Mouse (Mus musculus) CH12.LX (cell line): Measurements from ENCODE around the gene Itsn1. TPM values are rescaled to one million over a fixed set of nuclear protein-coding genes. Genes with fewer than 3 reads are reported as not detected.
A peak's percentile ranks its signal among the peaks of the same experiment; 100 is the strongest.

Experiments
- DNase-seq: peaks from one replicate; pipeline ENCODE4 v3.0.0-alpha.2; 2013; ENCODE audit errors: extremely low read depth
- H3K27ac ChIP-seq: 2 replicates; pipeline ENCODE4 v1.5.1; 2012; ENCODE audit warnings: low read depth, mild to moderate bottlenecking, control low read depth, moderate library complexity; ENCODE audit not compliant: insufficient read depth
- H3K27me3 ChIP-seq: replicated peaks from 2 replicates; pipeline ENCODE3; 2012; ENCODE audit warnings: inconsistent platforms
- H3K36me3 ChIP-seq, 2 experiments: replicated peaks in 1 of 2; 2 replicates each; pipeline versions ENCODE3 to v1.6.1; 2012; ENCODE audit warnings: inconsistent platforms in 1 of 2, low read length in 1 of 2, mild to moderate bottlenecking in 1 of 2, mixed read lengths in 1 of 2, moderate library complexity in 1 of 2; ENCODE audit not compliant: control insufficient read depth in 1 of 2, insufficient read depth in 1 of 2
- H3K4me1 ChIP-seq, 2 experiments: 2 replicates each; pipeline ENCODE4 v1.6.1; 2012; ENCODE audit warnings: inconsistent platforms in 1 of 2, moderate library complexity in 1 of 2; ENCODE audit not compliant: insufficient read depth in 2 of 2, control insufficient read depth in 1 of 2
- H3K4me2 ChIP-seq: 2 replicates; pipeline ENCODE4 v1.6.1; 2012; ENCODE audit warnings: low read depth, mild to moderate bottlenecking, control low read depth; ENCODE audit not compliant: poor library complexity, insufficient read depth, severe bottlenecking
- H3K4me3 ChIP-seq, 3 experiments: fragments of 150-350 bp in 1 of 3; sonication (generic) in 1 of 3; replicated peaks in 1 of 3; 2 replicates each; pipeline versions ENCODE3 to v1.5.1; 2011 to 2012; ENCODE audit warnings: low read depth in 2 of 3, low read length in 2 of 3, mild to moderate bottlenecking in 2 of 3, moderate library complexity in 2 of 3, control low read depth in 1 of 3, improper control_type of control experiment in 1 of 3, inconsistent platforms in 1 of 3, mixed read lengths in 1 of 3; ENCODE audit not compliant: poor library complexity in 1 of 3
- H3K79me2 ChIP-seq: replicated peaks from 2 replicates; pipeline ENCODE4 v1.6.1; 2012; ENCODE audit warnings: mild to moderate bottlenecking, moderate library complexity; ENCODE audit not compliant: control insufficient read depth, poor library complexity, insufficient read depth, severe bottlenecking; ENCODE audit errors: extremely low read depth
- H3K9ac ChIP-seq: 2 replicates; pipeline ENCODE4 v1.6.1; 2012; ENCODE audit warnings: low read depth, mild to moderate bottlenecking, control low read depth, moderate library complexity; ENCODE audit not compliant: insufficient read depth
- H3K9me3 ChIP-seq: replicated peaks from 2 replicates; pipeline ENCODE3; 2012; ENCODE audit warnings: low read length, inconsistent platforms, mixed read lengths
- BHLHE40 ChIP-seq: IDR thresholded peaks from 2 replicates; pipeline ENCODE4 v1.6.1; 2011; ENCODE audit warnings: mild to moderate bottlenecking, low read depth, low read length, improper control_type of control experiment
- CHD1 ChIP-seq: IDR thresholded peaks from 2 replicates; pipeline ENCODE4 v1.6.1; 2012; ENCODE audit warnings: low read depth, low read length, improper control_type of control experiment, inconsistent platforms
- CHD2 ChIP-seq: IDR thresholded peaks from 2 replicates; pipeline ENCODE4 v1.6.1; 2011; ENCODE audit warnings: low read length, improper control_type of control experiment
- CTCF ChIP-seq, 2 experiments: IDR thresholded peaks in 1 of 2; conservative IDR thresholded peaks in 1 of 2; 2 replicates each; pipeline ENCODE4 v1.5.1; 2011 to 2012; ENCODE audit warnings: low read depth in 2 of 2, low read length in 2 of 2, improper control_type of control experiment in 1 of 2, inconsistent platforms in 1 of 2, mild to moderate bottlenecking in 1 of 2, moderate library complexity in 1 of 2
- E2F4 ChIP-seq: IDR thresholded peaks from 2 replicates; pipeline ENCODE4 v1.6.1; 2011; ENCODE audit warnings: low read depth, low read length, improper control_type of control experiment; ENCODE audit not compliant: insufficient replicate concordance
- ELF1 ChIP-seq: IDR thresholded peaks from 2 replicates; pipeline ENCODE4 v1.6.1; 2014; ENCODE audit warnings: low read depth, mild to moderate bottlenecking, inconsistent platforms, low read length, improper control_type of control experiment
- EP300 ChIP-seq: IDR thresholded peaks from 2 replicates; pipeline ENCODE4 v1.6.1; 2011; ENCODE audit warnings: low read length, improper control_type of control experiment
- ETS1 ChIP-seq: conservative IDR thresholded peaks from 2 replicates; pipeline ENCODE4 v1.6.1; 2012; ENCODE audit warnings: low read depth, mild to moderate bottlenecking, inconsistent platforms, low read length, improper control_type of control experiment, moderate library complexity
- GABPA ChIP-seq: IDR thresholded peaks from 2 replicates; pipeline ENCODE4 v1.6.1; 2012; ENCODE audit warnings: low read depth, low read length, improper control_type of control experiment, inconsistent platforms; ENCODE audit not compliant: insufficient replicate concordance
- HCFC1 ChIP-seq: IDR thresholded peaks from 2 replicates; pipeline ENCODE4 v1.6.1; 2012; ENCODE audit warnings: low read depth, mild to moderate bottlenecking, inconsistent platforms, low read length, improper control_type of control experiment
- IRF4 ChIP-seq: IDR thresholded peaks from 2 replicates; pipeline ENCODE4 v1.6.1; 2014; ENCODE audit warnings: low read depth, mild to moderate bottlenecking, inconsistent platforms, low read length, improper control_type of control experiment
- JUN ChIP-seq: IDR thresholded peaks from 2 replicates; pipeline ENCODE4 v1.6.1; 2011; ENCODE audit warnings: low read depth, mild to moderate bottlenecking, low read length, improper control_type of control experiment, moderate library complexity; ENCODE audit not compliant: insufficient read depth
- JUND ChIP-seq: conservative IDR thresholded peaks from 2 replicates; pipeline ENCODE4 v1.6.1; 2011; ENCODE audit warnings: low read depth, low read length, improper control_type of control experiment
- KAT2A ChIP-seq: IDR thresholded peaks from 2 replicates; pipeline ENCODE4 v1.6.1; 2012; ENCODE audit warnings: low read length, improper control_type of control experiment, inconsistent platforms; ENCODE audit not compliant: insufficient replicate concordance
- MAFK ChIP-seq: IDR thresholded peaks from 2 replicates; pipeline ENCODE4 v1.6.1; 2011; ENCODE audit warnings: low read length, improper control_type of control experiment; ENCODE audit not compliant: insufficient replicate concordance
- MAX ChIP-seq: IDR thresholded peaks from 2 replicates; pipeline ENCODE4 v1.6.1; 2011; ENCODE audit warnings: low read length, improper control_type of control experiment
- MAZ ChIP-seq: IDR thresholded peaks from 2 replicates; pipeline ENCODE4 v1.6.1; 2012; ENCODE audit warnings: low read depth, mild to moderate bottlenecking, inconsistent platforms, low read length, improper control_type of control experiment, moderate library complexity
- MEF2A ChIP-seq: IDR thresholded peaks from 2 replicates; pipeline ENCODE4 v1.6.1; 2014; ENCODE audit warnings: low read depth, mild to moderate bottlenecking, inconsistent platforms, low read length, improper control_type of control experiment, borderline replicate concordance
- MXI1 ChIP-seq: IDR thresholded peaks from 2 replicates; pipeline ENCODE4 v1.6.1; 2011; ENCODE audit warnings: mild to moderate bottlenecking, low read depth, low read length, improper control_type of control experiment
- MYC ChIP-seq: IDR thresholded peaks from 2 replicates; pipeline ENCODE4 v1.6.1; 2011; ENCODE audit warnings: low read depth, mild to moderate bottlenecking, improper control_type of control experiment, low read length
- NELFE ChIP-seq: IDR thresholded peaks from 2 replicates; pipeline ENCODE4 v1.6.1; 2011; ENCODE audit warnings: low read depth, low read length, improper control_type of control experiment
- NRF1 ChIP-seq: IDR thresholded peaks from 2 replicates; pipeline ENCODE4 v1.6.1; 2014; ENCODE audit warnings: low read depth, mild to moderate bottlenecking, inconsistent platforms, low read length, improper control_type of control experiment, moderate library complexity
- PAX5 ChIP-seq: IDR thresholded peaks from 2 replicates; pipeline ENCODE4 v1.6.1; 2012; ENCODE audit warnings: low read length, inconsistent platforms, mixed read lengths
- POLR2A ChIP-seq: IDR thresholded peaks from 2 replicates; pipeline ENCODE4 v1.6.1; 2011; ENCODE audit warnings: low read depth, mild to moderate bottlenecking, improper control_type of control experiment, low read length
- POLR2AphosphoS2 ChIP-seq: IDR thresholded peaks from 2 replicates; pipeline ENCODE4 v1.6.1; 2011; ENCODE audit warnings: low read depth, low read length, improper control_type of control experiment
- RAD21 ChIP-seq: IDR thresholded peaks from 2 replicates; pipeline ENCODE4 v1.6.1; 2011; ENCODE audit warnings: low read depth, mild to moderate bottlenecking, low read length, improper control_type of control experiment, moderate library complexity
- RCOR1 ChIP-seq: conservative IDR thresholded peaks from 2 replicates; pipeline ENCODE4 v1.6.1; 2012; ENCODE audit warnings: low read depth, mild to moderate bottlenecking, inconsistent platforms, low read length, improper control_type of control experiment
- SIN3A ChIP-seq: IDR thresholded peaks from 2 replicates; pipeline ENCODE4 v1.6.1; 2012; ENCODE audit warnings: low read length, improper control_type of control experiment, inconsistent platforms
- SMC3 ChIP-seq: IDR thresholded peaks from 2 replicates; pipeline ENCODE4 v1.6.1; 2011; ENCODE audit warnings: low read depth, low read length, improper control_type of control experiment
- TBP ChIP-seq: conservative IDR thresholded peaks from 2 replicates; pipeline ENCODE4 v1.6.1; 2011; ENCODE audit warnings: low read depth, low read length, improper control_type of control experiment
- TCF12 ChIP-seq: IDR thresholded peaks from 2 replicates; pipeline ENCODE4 v1.6.1; 2014; ENCODE audit warnings: low read depth, mild to moderate bottlenecking, inconsistent platforms, low read length, improper control_type of control experiment
- UBTF ChIP-seq: IDR thresholded peaks from 2 replicates; pipeline ENCODE4 v1.6.1; 2012; ENCODE audit warnings: low read depth, mild to moderate bottlenecking, inconsistent platforms, low read length, improper control_type of control experiment, moderate library complexity
- USF1 ChIP-seq: IDR thresholded peaks from 2 replicates; pipeline ENCODE4 v1.6.1; 2014; ENCODE audit warnings: low read depth, mild to moderate bottlenecking, inconsistent platforms, low read length, improper control_type of control experiment
- USF2 ChIP-seq: conservative IDR thresholded peaks from 2 replicates; pipeline ENCODE4 v1.6.1; 2011; ENCODE audit warnings: low read depth, low read length, improper control_type of control experiment
- ZC3H11A ChIP-seq: IDR thresholded peaks from 2 replicates; pipeline ENCODE4 v1.6.1; 2012; ENCODE audit warnings: low read depth, mild to moderate bottlenecking, inconsistent platforms, low read length, improper control_type of control experiment
- ZKSCAN1 ChIP-seq: IDR thresholded peaks from 2 replicates; pipeline ENCODE4 v1.6.1; 2012; ENCODE audit warnings: low read depth, inconsistent platforms, low read length, improper control_type of control experiment, borderline replicate concordance
- ZMIZ1 ChIP-seq: IDR thresholded peaks from 2 replicates; pipeline ENCODE4 v1.6.1; 2012; ENCODE audit warnings: low read depth, mild to moderate bottlenecking, inconsistent platforms, low read length, improper control_type of control experiment
- ZNF384 ChIP-seq: IDR thresholded peaks from 2 replicates; pipeline ENCODE4 v1.6.1; 2012; ENCODE audit warnings: low read depth, low read length, improper control_type of control experiment, inconsistent platforms
- dilution Hi-C: fragments of 300-500 bp; cut with MboI; formaldehyde crosslinking; loops from 2 replicates; pipeline ENCODE4 v1.14.3; 2020; ENCODE audit warnings: low sequenced_read_pairs; ENCODE audit not compliant: extremely low pct_unique_long_range_greater_than_20kb, extremely low pct_ligation_motif_present
- in situ Hi-C: fragments of 300-500 bp; cut with MboI; formaldehyde crosslinking; loops from 3 replicates; pipeline ENCODE4 v1.14.3; 2019; ENCODE audit warnings: low sequenced_read_pairs, low pct_ligation_motif_present, low pct_unique_long_range_greater_than_20kb, mixed read lengths
- polyA plus RNA-seq: library from polyadenylated mRNA; unstranded; fragments of >175 nt; gene quantifications from 2 replicates; pipeline ENCODE4 v1.2.1, GENCODE M21; 2012; ENCODE audit warnings: low read depth; ENCODE audit not compliant: insufficient read length
- total RNA-seq, 2 experiments: library from RNA; depleted of rRNA; stranded (reverse); fragments of 300-350 nt in 1 of 2; fragments of >200 nt in 1 of 2; gene quantifications; 2 replicates each; pipeline ENCODE4 v1.2.3; 2012 to 2014

The Itsn1 gene
- total and polyA plus RNA-seq, 3 experiments: 32.5 to 54.5 (median 46.3) TPM

DNA sequence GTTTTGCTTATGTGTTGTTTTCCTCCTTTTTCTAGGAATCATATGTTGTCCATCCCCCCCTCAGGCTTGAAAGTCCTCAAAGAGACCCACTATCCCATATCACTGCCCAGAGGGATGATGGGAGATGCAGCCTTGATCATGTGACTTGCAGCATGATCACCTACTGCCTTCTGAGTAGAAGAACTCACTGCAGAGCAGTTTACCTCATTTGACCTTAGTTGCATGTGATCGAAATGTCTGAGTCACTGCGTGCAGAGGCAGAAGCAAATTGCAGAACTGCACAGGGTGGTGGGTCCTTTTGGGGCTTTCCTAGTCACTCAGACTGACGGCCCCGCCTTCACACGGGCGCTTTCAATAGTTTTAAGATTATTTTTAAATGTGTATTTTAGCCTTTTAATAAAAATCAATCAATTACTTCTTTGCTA is 141.1 kb downstream of the Itsn1 start:
- Histone ChIP-seq H3K4me1 (peaks cover 55 to 81% of the 10 kb centered on the region in 2 experiments), H3K27ac (peak overlapping the region; percentile 99), H3K79me2 (no peaks in the 10 kb centered on the region), H3K4me2 (peak overlapping the region; percentile 72), H3K4me3 (peak overlapping the region; percentile 15 to 55 (median 53)), H3K9me3 (no peaks in the 10 kb centered on the region), H3K27me3 (no peaks in the 10 kb centered on the region), H3K36me3 (peaks cover 16 to 33% of the 10 kb centered on the region in 2 experiments), H3K9ac (peak overlapping the region; percentile 51)
- no peak for TF ChIP-seq NELFE
- TF ChIP-seq GABPA: no peak
- TF ChIP-seq SIN3A: peak; percentile 68
- no peak for TF ChIP-seq E2F4
- TF ChIP-seq ETS1: peak; percentile 99
- TF ChIP-seq MAX: peak; percentile 87
- no peak; the same call in 1 of the 2 replicates for TF ChIP-seq ELF1
- TF ChIP-seq MAZ: peak; percentile 74; the same call in 1 of the 2 replicates
- peak; percentile 69; the same call in 1 of the 2 replicates for TF ChIP-seq MAFK
- no peak for TF ChIP-seq POLR2AphosphoS2
- no peak for TF ChIP-seq UBTF
- TF ChIP-seq CHD1: no peak
- TF ChIP-seq BHLHE40: peak; percentile 98
- TF ChIP-seq RAD21: peak; percentile 4
- TF ChIP-seq RCOR1: peak; percentile 61; the same call in 1 of the 2 replicates
- TF ChIP-seq ZMIZ1: peak; percentile 50
- peak; percentile 88 for TF ChIP-seq TBP
- peak; percentile 77 for TF ChIP-seq JUN
- TF ChIP-seq JUND: peak; percentile 76; the same call in 1 of the 2 replicates
- no peak for TF ChIP-seq ZNF384
- TF ChIP-seq PAX5: no peak
- TF ChIP-seq MEF2A: peak; percentile 73
- TF ChIP-seq POLR2A: peak; percentile 69
- no peak for TF ChIP-seq ZC3H11A
- no peak for TF ChIP-seq NRF1
- no peak for TF ChIP-seq ZKSCAN1
- no peak for TF ChIP-seq SMC3
- peak; percentile 43; the same call in 1 of the 2 replicates for TF ChIP-seq CHD2
- peak; percentile 83 for TF ChIP-seq TCF12
- TF ChIP-seq USF1: peak; percentile 90
- peak; percentile 79; the same call in 1 of the 2 replicates for TF ChIP-seq IRF4
- peak; percentile 87 for TF ChIP-seq MYC
- TF ChIP-seq KAT2A: no peak
- peak; percentile 84 for TF ChIP-seq EP300
- TF ChIP-seq MXI1: peak; percentile 61; the same call in 1 of the 2 replicates
- TF ChIP-seq HCFC1: peak; percentile 64
- TF ChIP-seq USF2: peak; percentile 94
- TF ChIP-seq CTCF (conservative IDR thresholded peaks at IDR 0.05 in 1 of 2, IDR thresholded peaks at IDR 0.05 in 1 of 2; ENCODE audit: low read depth in 2 of 2, low read length in 2 of 2): no peak
- in situ Hi-C loops: no loop called here
- DNase-seq: peak; percentile 98
- dilution Hi-C loops: no loop called here
